Mouse (Mus musculus) left cerebral cortex, postnatal 4 days (tissue): ENCODE measurements around the gene Galnt10. TPM values are rescaled to one million over a fixed set of nuclear protein-coding genes. Genes with fewer than 3 reads are reported as not detected.

ENCODE experiments used
- DNase-seq: peaks from one replicate; pipeline ENCODE4 v3.0.0-alpha.2; 2022
- intact Hi-C: fragments of 180-260 bp; cut with DNase I; formaldehyde crosslinking; loops from one replicate; pipeline ENCODE4 v1.15.1; 2025
- total RNA-seq, 2 experiments: library from RNA; stranded (reverse); gene quantifications; 2 replicates each; pipeline ENCODE4 v1.2.3; 2021

Gene Galnt10
- total RNA-seq, 2 experiments from 2014 or later, result 11.7 to 12.4 TPM

DNA sequence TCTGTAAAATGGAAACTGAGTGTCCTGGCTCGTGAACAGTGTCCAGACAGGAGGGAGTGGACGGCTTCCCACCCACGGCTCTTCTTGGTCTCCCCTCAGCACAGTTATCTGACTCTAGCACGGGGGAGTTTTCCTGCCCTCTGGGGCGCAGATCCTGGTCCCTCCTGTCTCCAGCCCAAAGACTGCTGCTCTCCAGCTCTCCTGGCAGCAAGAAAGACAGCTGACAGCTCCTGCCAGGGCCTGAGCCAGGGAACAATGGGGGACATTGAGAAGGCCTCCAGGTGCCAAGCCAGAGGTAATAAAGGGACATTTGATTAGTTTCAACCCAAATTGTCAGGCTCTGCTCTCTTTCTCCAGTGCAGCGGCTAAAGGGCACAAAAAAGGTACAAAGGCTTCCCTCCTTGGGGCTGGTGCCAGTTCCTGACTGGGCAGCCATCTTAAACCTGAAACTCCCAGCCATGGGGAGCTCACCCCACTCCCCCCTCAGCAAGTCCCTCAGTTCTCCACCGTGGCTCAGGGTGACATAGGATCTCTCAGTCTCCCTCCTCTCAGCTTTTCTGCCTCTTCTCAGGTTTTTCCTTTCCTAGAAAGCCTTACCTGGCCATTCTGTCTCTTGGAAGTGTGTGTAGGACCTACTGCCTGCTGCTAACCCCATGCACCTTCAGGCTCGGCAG is 11.5 kb downstream of the Galnt10 start:
- intact Hi-C loops, result loop anchor here (10.0 kb wide), 1 partner anchor 92 kb away; no protein-coding TSS in a partner anchor
- peak; percentile 35 for DNase-seq

DNA sequence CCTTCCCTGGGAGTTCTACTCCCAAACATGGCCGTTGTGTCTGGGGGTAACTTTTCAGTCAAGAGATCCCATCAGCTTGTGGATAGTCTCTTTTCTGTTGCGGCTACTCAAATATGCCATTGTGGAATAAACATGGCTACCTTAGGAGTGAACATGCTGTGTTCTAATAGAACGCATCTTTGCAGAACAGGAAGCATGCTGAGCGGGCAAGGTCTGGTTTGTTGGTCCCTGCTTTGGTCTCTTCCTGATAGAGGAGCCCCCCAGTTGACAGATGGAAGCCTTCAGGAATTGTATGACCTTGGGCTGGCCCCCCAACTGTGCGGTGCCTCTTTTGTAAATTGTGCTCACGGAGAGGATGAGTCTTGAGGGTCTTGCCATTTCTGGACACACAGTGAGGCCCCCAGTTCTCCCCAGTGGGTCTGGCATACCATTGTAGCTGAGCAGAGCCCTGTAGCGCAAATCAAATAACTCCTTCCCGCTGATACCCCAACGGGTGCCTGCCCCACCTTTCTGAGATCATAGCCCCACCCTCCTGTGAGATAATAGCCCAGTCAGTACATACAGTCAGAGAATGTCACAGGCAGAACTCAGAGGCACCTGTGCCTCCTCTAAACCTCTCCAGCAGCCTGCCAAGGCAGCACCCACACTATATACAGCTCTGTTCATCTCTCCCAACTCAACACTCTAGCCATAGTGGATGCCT is 12.3 kb downstream of the Galnt10 start:
- no peak for DNase-seq
- intact Hi-C loops, result loop anchor here (10.0 kb wide), 1 partner anchor 93 kb away; no protein-coding TSS in a partner anchor

DNA sequence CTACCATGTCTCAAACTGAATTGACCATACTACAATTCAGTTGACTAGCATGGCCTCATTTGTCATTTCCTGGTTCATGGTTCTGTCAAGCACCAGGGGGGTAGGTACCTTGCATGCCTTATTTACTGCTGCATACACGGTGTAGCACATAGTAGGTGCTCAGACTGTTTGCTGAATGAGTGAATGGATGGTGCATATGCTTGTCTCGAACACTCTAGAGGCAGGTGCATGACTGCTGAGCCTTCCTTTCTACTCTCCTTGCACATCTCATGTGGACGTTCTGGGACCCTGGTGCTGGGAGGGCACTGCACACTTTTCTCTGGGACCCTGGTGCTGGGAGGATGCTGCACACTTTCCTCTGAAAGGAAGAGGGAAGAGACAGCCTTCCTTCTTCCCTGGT is 13.0 kb downstream of the Galnt10 start:
- intact Hi-C loops, result loop anchor here (10.0 kb wide), 1 partner anchor 93 kb away; no protein-coding TSS in a partner anchor
- no peak for DNase-seq

DNA sequence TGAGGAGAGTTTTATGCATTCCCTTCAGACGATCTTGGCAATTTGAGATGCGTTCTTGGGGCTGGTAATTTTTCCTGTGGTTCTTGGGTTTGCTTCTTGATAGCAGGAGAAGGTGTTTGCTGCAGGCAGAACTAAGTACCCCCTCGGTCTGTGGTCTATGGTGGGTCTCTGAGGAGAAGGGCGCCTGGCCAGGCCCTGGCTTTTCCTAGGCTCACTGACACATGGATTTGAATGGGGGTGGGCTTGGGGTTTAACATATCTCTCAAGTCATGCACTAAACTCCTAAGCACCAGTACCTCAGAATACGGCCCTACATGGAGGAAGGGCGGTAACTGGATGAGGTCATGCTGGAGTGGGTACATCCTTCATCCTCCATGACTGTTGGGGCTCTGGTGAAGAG is 13.5 kb downstream of the Galnt10 start:
- no peak for DNase-seq
- intact Hi-C loops, result loop anchor here (10.0 kb wide), 1 partner anchor 94 kb away; no protein-coding TSS in a partner anchor

DNA sequence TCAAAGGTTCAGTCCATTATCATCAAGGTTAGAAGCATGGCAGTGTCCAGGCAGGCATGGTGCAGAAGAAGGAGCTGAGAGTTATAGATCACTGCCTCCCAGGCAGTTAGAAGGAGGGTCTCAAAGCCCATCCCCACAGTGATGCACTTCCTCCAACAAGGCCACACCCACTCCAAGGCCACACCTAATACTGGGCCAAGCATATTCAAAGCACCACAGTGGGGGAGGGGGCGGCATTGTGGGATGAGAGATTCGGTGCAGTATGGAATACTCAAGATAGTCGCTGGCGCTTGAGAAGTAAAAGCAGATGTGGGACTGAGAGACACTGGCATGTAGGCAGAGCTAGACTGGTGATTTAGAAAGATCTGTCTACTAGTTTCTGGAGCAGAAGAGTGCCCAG is 14.9 kb downstream of the Galnt10 start:
- intact Hi-C loops, result no loop called here
- no peak for DNase-seq

DNA sequence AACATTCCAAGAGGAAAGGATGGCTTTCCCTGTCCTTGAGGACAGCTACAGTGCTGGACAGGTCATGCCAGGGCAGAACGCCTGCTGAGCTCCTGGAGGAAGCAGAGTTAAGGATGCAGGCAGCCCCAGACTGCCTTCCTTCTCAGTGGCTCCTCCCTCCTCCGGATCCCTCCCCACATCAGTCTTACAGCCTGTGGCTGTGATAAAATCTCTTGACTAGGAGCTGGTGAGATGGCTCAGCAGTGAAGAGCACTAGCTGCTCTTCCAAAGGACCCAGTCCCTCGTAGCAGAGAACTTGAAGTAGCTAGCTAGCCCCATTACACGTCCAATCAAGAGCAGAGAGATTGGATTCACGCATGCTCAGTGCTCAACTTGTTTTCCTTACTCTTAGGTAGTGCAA is 15.6 kb downstream of the Galnt10 start:
- intact Hi-C loops, result no loop called here

DNA sequence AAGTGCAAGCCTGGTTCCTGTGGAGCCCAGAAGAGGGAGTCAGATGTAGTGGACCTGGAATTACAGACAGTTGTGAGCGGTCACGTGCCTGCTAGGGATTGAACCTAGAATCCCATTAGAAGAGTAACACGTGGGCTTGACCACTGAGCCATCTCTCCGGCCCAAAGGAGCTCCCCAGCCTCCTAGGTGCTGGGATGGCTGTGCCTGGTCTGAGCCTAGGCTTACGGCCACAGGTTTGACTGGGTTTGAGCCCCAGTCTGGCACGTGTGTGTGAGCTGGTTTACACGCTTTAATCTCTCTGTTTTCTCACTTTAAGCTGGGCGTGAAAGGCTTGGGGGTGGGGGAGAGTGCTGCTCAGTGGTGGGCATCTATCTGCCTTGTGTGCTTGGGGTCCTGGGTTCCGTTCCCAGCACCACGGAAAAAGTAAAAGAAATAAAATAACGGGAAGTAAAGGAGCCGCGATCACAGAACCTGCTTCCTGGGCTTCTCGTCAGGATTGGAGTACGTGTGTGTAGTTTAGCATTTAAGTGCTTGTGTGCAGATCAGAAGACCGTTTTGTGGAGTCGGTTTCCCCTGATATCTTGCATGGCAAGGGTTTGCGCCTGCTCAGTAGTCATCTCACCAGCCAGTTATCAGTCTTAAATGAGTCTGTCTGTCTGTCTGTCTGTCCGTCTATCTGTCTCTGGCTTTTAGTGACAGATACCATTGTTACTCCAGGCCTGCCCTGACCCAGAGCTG is 16.4 kb downstream of the Galnt10 start:
- no peak for DNase-seq
- intact Hi-C loops, result no loop called here

More for the DNA sequence above, 15.6 kb downstream of the Galnt10 start:
- no peak for DNase-seq

DNA sequence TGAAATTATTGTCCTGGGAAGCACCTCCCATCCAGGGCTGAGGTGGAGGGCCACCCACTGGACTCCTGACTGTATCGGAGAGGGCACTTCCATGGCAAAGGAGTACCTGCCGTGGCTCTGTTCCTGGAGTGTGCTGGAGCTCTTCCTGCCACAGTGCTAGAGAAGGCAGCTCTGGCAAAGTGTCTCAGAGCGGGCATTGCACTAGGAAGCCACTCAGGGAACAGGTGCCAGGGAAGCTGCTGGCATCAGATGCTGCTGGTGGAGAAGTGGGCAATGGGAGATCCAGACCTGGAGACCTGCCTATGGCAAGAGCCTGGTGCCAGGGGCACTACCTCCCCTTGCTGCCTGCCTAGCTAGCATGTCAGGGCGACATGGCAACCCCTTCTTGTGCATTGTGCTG is 17.0 kb downstream of the Galnt10 start:
- peak; percentile 44 for DNase-seq

DNA sequence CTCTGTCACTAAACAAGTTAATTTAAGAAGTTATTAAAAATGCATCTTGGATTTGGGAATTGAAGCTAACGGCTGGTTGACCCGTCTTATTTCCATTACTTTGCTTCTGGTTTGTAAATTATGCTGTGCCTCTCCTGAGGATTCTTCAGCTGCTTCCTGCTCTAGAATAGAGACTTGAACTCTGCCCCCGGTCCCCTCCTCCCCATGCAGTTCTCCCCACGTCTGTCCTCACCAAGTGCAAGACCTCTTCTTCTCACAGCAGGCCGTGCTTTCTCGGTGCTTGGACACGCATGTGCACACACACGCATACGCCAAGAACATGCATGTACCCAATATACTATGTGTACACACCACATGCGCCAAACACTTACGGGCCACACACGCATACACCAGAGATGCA is 18.0 kb downstream of the Galnt10 start:
- DNase-seq, result no peak
- intact Hi-C loops, result no loop called here

More for the DNA sequence above, 17.0 kb downstream of the Galnt10 start:
- intact Hi-C loops, result no loop called here

DNA sequence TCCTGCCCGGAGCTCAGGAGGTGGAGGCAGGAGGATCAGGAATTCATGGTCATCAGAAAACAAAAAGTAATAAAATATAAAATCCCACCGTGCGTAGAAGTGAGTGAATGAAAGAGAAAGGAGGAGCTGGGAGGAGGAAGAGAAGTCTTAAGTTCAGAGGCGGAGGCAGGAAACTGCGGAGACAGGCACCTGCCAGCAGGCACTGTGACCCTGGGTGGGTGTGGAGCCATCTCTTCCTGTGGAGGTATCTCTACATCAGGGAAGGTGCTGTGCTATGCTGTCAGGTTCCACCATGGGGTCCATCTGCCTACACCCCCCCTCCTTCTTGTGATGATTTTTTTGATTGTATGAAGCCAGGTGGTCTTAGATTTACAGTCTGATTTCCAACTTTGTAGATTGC is 19.5 kb downstream of the Galnt10 start:
- intact Hi-C loops, result no loop called here
- DNase-seq, result no peak

DNA sequence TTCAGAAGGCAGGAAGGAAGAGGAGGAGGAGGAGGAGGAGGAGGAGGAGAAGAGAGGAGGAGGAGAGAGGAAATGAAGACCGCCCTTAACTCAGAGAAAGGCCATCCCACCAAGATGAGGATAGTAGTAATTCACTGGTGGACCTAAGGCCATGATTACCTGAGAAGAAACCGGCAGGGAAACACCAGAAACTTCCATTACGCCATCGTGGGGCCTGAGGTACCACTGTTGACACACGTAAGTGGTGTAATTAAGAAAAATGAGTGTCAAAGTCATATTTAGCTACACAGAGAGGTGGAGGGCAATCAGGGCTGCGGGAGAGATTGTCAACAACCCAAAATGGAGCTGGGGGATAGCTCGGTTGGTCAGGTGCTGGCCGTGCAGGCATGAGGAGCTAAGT is 23.0 kb downstream of the Galnt10 start:
- DNase-seq, result no peak
- intact Hi-C loops, result no loop called here

DNA sequence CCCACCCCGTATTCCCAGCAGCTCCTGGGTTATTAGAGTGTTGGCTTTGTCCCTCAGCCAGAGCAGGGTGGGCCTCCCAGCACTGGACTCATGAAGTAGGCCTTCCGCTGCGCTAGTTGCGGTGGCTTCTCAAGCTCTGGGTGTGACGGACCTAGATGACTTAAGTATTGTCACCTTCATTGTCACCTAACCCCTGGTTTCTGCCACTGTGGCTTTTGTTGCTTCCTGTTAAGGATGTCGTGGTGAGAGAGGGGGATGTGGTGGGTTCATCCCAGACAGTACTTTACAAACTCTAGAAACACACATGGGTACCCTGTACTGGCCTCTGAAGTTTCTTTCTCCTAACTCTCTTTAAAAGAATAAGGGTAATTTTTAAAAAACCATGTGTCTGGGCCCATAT is 24.3 kb downstream of the Galnt10 start:
- no peak for DNase-seq

DNA sequence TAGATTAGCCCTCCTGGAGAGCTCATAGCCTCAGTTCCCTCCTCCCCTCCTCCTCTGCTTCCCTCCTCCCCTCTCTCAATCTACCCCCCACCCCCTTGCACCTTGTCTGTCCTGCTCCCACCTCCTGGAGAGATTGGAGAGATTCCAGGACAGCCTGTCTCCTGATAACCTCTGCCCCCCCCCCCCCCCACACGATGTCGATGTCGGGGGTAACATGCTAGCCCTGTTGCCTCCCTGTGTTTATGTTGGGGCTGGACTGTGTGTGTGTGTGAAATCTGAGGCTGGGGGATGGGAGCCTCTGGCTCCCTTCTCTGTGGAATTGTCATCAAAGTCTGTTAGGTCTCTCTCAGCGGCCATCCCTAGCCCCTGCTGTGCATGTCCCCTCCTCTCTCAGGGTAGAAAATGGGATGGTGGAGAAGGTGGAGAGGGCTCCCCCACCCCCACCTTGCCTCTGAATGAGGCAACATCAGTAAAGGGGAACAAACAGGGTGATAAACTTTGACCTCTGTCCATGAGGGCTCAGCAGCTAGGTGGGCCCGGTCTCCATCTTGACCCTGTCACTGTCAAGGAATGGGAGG is 26.0 kb downstream of the Galnt10 start:
- DNase-seq, result no peak
- intact Hi-C loops, result no loop called here

More for the DNA sequence above, 24.3 kb downstream of the Galnt10 start:
- intact Hi-C loops, result no loop called here

DNA sequence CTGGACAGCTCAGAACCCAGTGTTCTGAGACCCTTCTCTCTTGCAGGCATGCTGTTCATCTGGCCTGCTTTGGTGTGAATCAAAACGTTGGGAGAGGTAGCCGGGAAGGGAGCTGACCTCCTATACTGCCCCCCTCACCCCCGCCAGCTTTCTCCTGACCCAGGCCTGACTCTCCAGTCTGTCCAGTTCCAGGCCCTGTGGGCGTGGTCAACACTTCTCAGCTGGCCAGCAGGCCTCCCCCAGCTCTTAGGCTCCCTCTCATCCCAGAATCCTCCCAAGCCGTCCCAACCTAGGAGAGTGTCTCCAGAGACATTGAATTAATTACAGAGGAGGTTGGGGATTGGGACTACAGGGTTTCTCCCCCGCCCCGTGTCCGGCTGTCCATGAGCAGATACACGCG is 26.6 kb downstream of the Galnt10 start:
- DNase-seq, result no peak

DNA sequence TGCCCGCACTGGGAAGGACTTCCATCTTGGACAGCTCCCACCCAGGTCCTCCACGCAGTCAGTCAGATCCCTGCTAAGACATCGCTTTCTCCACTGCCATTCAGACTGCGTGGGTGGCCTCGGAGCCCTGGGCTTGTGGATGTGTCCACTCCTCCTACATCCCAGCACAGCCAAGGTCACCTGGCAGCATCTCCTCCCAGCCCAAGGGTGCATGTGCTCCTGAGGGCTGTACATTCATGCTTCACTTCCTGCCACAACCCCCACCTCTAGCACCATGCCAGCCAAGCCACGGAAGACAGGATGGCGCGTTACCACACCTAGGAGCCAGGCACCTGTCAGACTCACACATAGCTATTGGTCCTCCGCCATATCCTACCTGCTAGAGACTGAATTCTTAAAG is 27.8 kb downstream of the Galnt10 start:
- intact Hi-C loops, result no loop called here
- DNase-seq, result no peak

More for the DNA sequence above, 26.6 kb downstream of the Galnt10 start:
- intact Hi-C loops, result no loop called here

DNA sequence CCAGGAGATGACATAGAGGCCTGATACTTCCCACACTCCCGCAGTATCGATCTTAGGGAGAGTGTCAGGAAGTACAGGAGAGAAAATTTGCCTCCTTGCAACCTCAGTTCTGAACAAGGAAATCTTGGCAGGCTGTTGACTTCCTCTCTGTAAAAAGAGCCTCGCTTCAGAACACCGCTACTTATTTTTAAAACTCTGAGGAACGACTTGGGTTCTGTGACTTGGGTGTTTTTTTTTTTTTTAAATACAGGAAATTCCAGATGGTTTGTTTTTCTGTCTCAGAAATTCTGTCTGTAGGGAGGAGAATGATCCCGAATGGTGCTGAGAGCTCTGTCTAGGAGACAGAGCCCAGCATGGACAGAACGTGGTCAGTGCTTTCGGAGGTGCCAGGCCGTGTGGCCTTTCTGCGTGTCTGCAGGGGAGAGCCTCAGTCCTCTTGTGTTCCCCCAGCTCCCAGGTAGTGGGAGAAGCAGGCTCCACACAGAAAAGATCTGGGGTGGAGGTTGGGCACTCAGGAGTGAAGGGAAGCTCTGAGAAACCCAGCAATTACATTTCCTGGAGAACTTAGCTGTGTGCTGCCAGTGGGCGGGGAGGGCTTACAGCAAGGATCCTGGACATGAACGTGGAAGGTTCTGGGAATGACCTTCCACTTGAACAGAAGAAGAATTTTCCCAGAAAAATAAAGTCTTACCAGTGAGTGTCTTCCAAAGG is 28.9 kb downstream of the Galnt10 start:
- no peak for DNase-seq
- intact Hi-C loops, result no loop called here

DNA sequence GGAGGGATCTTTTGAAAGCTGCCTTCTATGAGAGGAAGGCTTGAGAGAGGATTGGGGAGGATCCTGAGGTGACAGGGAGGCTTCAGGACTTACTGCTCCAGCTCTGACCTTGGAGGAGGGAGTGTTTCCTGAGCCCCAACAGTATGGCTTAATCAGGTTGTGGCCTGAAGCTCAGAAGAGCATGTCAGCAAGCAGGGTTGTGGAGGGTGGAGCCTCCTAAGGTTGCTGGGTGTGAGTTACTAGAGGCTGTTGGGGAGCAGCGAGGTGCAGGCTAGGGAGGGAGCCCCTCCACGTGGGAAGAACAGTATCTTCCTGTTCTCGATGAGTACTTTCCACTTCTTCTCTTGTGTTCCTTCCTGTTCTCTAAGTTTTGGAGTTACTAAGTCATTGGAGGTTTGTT is 32.0 kb downstream of the Galnt10 start:
- intact Hi-C loops, result no loop called here
- no peak for DNase-seq

DNA sequence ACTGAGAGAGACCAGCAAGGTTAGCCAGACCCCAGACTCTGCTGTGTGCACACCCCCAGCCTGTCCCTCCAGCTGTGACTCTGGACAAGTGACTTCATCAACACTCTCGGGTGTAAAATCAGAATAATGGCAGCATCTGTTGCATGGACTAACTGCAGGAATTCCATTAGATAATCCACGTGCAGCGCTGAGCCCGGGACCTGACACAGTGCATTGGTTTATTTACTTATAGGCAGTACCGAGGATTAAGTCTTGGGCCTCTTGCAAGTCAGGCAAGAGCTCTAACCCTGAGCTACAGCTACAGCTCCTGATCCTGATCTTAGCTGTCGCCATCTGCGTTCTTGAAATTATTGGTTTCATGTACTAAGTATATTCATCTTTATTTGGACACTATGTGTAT is 37.3 kb downstream of the Galnt10 start:
- no peak for DNase-seq
- intact Hi-C loops, result no loop called here

DNA sequence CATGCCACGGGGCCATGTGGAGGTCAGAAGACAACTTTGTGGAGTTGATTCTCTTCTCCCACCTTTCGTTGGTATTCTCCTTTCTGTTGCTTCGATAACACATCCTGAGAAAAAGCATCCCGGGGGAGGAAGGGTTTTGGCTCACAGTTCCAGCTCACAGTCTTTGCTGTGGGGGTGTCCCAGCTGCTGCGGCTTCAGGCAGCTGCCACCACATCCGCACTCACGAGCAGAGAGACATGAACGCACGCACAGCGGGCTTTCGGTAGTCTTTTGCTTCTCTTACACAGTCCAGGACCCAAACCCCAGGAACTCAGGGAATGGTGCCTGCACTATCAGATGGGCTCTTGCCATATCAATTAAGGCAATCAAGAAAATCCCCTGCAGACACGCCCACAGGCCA is 37.9 kb downstream of the Galnt10 start:
- DNase-seq, result no peak
- intact Hi-C loops, result no loop called here

DNA sequence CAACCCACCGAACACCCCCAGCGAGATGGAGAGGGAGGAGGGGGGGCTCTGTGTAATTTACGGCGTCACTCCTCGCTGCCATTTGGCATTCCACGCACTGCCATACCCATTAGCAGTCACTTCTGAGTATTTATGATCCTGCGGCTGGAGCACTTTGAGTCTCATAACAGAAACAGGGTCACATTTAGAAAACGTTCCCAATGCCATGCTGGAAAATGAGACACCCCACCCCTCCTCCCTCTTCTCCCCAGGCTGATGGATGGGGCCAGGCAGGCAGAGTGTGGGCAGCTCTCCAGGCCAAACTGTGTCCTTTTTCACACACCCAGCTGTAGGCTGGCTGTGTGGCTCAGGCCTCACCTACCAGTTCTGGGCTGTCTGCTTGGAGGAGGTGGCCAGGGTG is 38.7 kb downstream of the Galnt10 start:
- DNase-seq, result peak; percentile 25
- intact Hi-C loops, result no loop called here

DNA sequence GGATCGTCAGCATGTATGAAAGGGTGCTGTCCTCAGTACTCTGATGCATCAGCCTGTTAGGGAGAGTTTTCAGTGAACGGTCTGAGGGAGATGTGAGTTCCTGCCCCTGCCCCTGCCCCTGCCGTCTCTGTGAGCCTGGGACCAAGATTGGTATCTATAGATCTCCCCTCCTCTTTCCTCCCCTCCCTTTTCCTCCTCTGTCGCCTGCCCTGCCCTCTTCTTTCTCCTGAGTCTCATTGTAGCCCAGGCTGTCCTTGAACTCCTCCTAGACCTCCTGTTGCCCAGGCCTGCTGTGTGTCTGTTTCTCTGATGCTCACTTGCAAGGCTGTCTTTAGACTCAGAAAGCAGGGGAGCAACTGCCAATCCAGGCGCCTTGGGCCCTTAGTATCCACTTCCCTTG is 39.6 kb downstream of the Galnt10 start:
- intact Hi-C loops, result no loop called here
- no peak for DNase-seq
